Mouse (Mus musculus): ENCODE data around the gene Dglucy.

DNA sequence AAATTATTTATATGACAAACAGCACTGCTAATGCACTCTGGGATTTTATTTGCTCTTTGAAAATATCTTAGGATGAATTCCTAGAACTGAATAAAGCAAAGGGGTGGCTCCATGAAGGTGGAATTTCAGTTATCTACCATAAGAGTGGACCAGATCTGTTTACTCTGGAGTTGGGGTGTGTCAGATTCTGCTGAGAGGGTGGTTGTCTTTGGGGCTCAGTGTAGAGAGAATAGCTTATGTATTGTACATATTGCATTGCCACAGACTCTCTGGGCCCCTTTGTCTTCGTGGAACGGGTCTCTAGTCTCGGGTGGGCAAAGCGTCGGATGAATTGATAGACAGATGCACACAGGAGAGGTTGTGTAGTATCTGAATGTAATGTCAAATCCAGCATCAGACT, 38.0 kb downstream of the Dglucy start:
- TF ChIP-seq CTCF (IDR thresholded peaks at IDR 0.05; ENCODE audit: low read depth) (no peak), EP300 (IDR thresholded peaks at IDR 0.05; ENCODE audit: low read depth) (no peak)
